Mouse (Mus musculus) midbrain, embryonic 11.5 days (tissue): ENCODE results near the gene Map2k4. TPM values are rescaled to one million over a fixed set of nuclear protein-coding genes. Genes with fewer than 3 reads are reported as not detected.
A peak's percentile ranks its signal among the peaks of the same experiment; 100 is the strongest.

ENCODE experiments used
- ATAC-seq: fragments of 200-750 bp; cut with Nextera tagmentation; 2 replicates; pipeline ENCODE4 v1.8.0; 2017; ENCODE audit warnings: moderate TSS enrichment, moderate library complexity; ENCODE audit not compliant: low FRiP score
- DNase-seq: peaks from one replicate; pipeline ENCODE4 v3.0.0; 2015; ENCODE audit warnings: low spot score; ENCODE audit errors: missing footprints
- H3K27ac ChIP-seq: fragments of 300-500 bp; sonication (generic); 2 replicates; pipeline ENCODE4 v1.5.1; 2014; ENCODE audit warnings: low read depth, low read length
- H3K27me3 ChIP-seq: fragments of 300-500 bp; sonication (generic); 2 replicates; pipeline ENCODE4 v1.6.1; 2014; ENCODE audit warnings: mild to moderate bottlenecking, low read length, moderate library complexity, mixed read lengths; ENCODE audit not compliant: control insufficient read depth, insufficient read depth
- H3K36me3 ChIP-seq: fragments of 300-500 bp; sonication (generic); 2 replicates; pipeline ENCODE4 v1.6.1; 2014; ENCODE audit warnings: mild to moderate bottlenecking, low read length, moderate library complexity, mixed read lengths; ENCODE audit not compliant: control insufficient read depth, insufficient read depth
- H3K4me1 ChIP-seq: fragments of 300-500 bp; sonication (generic); 2 replicates; pipeline ENCODE4 v1.6.1; 2014; ENCODE audit warnings: low read length; ENCODE audit not compliant: control insufficient read depth, insufficient read depth
- H3K4me2 ChIP-seq: fragments of 300-500 bp; sonication (generic); 2 replicates; pipeline ENCODE4 v1.6.1; 2014; ENCODE audit warnings: mild to moderate bottlenecking, moderate library complexity
- H3K4me3 ChIP-seq: fragments of 300-500 bp; sonication (generic); 2 replicates; pipeline ENCODE4 v1.5.1; 2014; ENCODE audit warnings: low read depth, low read length
- H3K9ac ChIP-seq: fragments of 300-500 bp; sonication (generic); 2 replicates; pipeline ENCODE4 v1.6.1; 2014; ENCODE audit warnings: low read length
- H3K9me3 ChIP-seq: fragments of 300-500 bp; sonication (generic); 2 replicates; pipeline ENCODE4 v1.6.1; 2016; ENCODE audit warnings: low read length; ENCODE audit not compliant: control insufficient read depth
- WGBS: fragments of 180-500 bp; shearing (Covaris S2); extraction: QIAGEN DNeasy Blood & Tissue Kit; methylation state at CpG from one replicate; pipeline ENCODE4 v1.1.7; 2014; 5-methylcytosine and 5-hydroxymethylcytosine counted together
- microRNA counts: library from miRNA; unstranded; fragments of <30 nt; microRNA quantifications from one replicate; lab custom pipeline; 2015
- microRNA-seq: library from miRNA; unstranded; fragments of <30 nt; microRNA quantifications from one replicate; pipeline ENCODE4, GENCODE M21; 2017
- polyA plus RNA-seq: library from polyadenylated mRNA; unstranded; fragments of >200 nt; fragmentation: Nextera tagmentation; extraction: Ambion mirVana; gene quantifications from 2 replicates; pipeline ENCODE4 v1.2.1, GENCODE M21; 2014

The Map2k4 gene
- polyA plus RNA-seq, 1 experiment from 2014 or later, result 85.2 TPM

GRCm38 (mm10) chr11:65651426-65651825 lies 136.7 kb downstream of the Map2k4 start:
- Histone ChIP-seq H3K9me3 (no peaks in the 10 kb centered on the region), H3K27ac (no peak overlapping the region), H3K27me3 (no peaks in the 10 kb centered on the region), H3K9ac (no peak overlapping the region), H3K4me2 (no peak overlapping the region), H3K4me1 (no peaks in the 10 kb centered on the region), H3K36me3 (no peaks in the 10 kb centered on the region), H3K4me3 (no peak overlapping the region)
- 84% methylated on average over 7 of the region's 7 CpGs for WGBS
- ATAC-seq, result no peak
- no peak for DNase-seq

- no peak overlapping the region for H3K27ac ChIP-seq
- no peaks in the 10 kb centered on the region for H3K4me1 ChIP-seq
- no peaks in the 10 kb centered on the region for H3K9me3 ChIP-seq
- no peaks in the 10 kb centered on the region for H3K36me3 ChIP-seq
- no peaks in the 10 kb centered on the region for H3K27me3 ChIP-seq
- no peak for DNase-seq
- H3K4me2 ChIP-seq, result no peak overlapping the region
- H3K9ac ChIP-seq, result no peak overlapping the region
- no peak for ATAC-seq
- H3K4me3 ChIP-seq, result no peak overlapping the region
- 65% methylated on average over 4 of the region's 4 CpGs for WGBS
Observed at GRCm38 (mm10) chr11:65649956-65650715, 138.0 kb downstream of the Map2k4 start.

GRCm38 (mm10) chr11:65649469-65649868 lies 138.6 kb downstream of the Map2k4 start:
- WGBS, result 84% methylated on average over 4 of the region's 4 CpGs
- Histone ChIP-seq H3K9ac (no peak overlapping the region), H3K4me1 (no peaks in the 10 kb centered on the region), H3K27me3 (no peaks in the 10 kb centered on the region), H3K4me2 (no peak overlapping the region), H3K27ac (no peak overlapping the region), H3K36me3 (no peaks in the 10 kb centered on the region), H3K4me3 (no peak overlapping the region), H3K9me3 (no peaks in the 10 kb centered on the region)
- DNase-seq (no peak), ATAC-seq (no peak)

GRCm38 (mm10) chr11:65646314-65646713 lies 141.8 kb downstream of the Map2k4 start:
- no peak overlapping the region for H3K4me2 ChIP-seq
- no peaks in the 10 kb centered on the region for H3K36me3 ChIP-seq
- H3K9ac ChIP-seq, result no peak overlapping the region
- no peaks in the 10 kb centered on the region for H3K9me3 ChIP-seq
- H3K27ac ChIP-seq, result no peak overlapping the region
- no peaks in the 10 kb centered on the region for H3K27me3 ChIP-seq
- H3K4me3 ChIP-seq, result no peak overlapping the region
- WGBS, result 86% methylated on average over 5 of the region's 5 CpGs
- DNase-seq, result no peak
- no peak for ATAC-seq
- no peaks in the 10 kb centered on the region for H3K4me1 ChIP-seq

GRCm38 (mm10) chr11:65644539-65644938 lies 143.6 kb downstream of the Map2k4 start:
- no peaks in the 10 kb centered on the region for H3K4me1 ChIP-seq
- WGBS, result 53% methylated on average over 4 of the region's 4 CpGs
- H3K4me3 ChIP-seq, result no peak overlapping the region
- H3K9ac ChIP-seq, result no peak overlapping the region
- H3K27me3 ChIP-seq, result no peaks in the 10 kb centered on the region
- no peak overlapping the region for H3K27ac ChIP-seq
- ATAC-seq (no peak), DNase-seq (no peak)
- H3K36me3 ChIP-seq, result no peaks in the 10 kb centered on the region
- H3K4me2 ChIP-seq, result no peak overlapping the region
- no peaks in the 10 kb centered on the region for H3K9me3 ChIP-seq

- ATAC-seq, result no peak
- Histone ChIP-seq H3K27me3 (no peaks in the 10 kb centered on the region), H3K4me1 (no peaks in the 10 kb centered on the region), H3K36me3 (no peaks in the 10 kb centered on the region), H3K27ac (no peak overlapping the region), H3K4me3 (no peak overlapping the region), H3K9ac (no peak overlapping the region), H3K9me3 (no peaks in the 10 kb centered on the region), H3K4me2 (no peak overlapping the region)
- 81% methylated on average over 6 of the region's 6 CpGs for WGBS
- DNase-seq, result no peak
Observed at GRCm38 (mm10) chr11:65640261-65640660, 147.8 kb downstream of the Map2k4 start.

MicroRNA genes within 50 kb of the gene (microRNA counts, 519-probe panel; counts per million panel counts)
- microRNA mmu-miR-744 (lab: Ali Mortazavi, UCI), result not detected

Small RNAs within 50 kb of the gene (microRNA-seq; reads per million reads assigned to microRNA genes)
- gene Mir744, result 16,392 reads per million, percentile 97 among the genes with 10 or more reads in this experiment

Other genes starting within 250 kb of the Map2k4 start
- 13.5 and 13.6 TPM in 2 replicates for gene Zkscan6, start 18.9 kb upstream of the Map2k4 start, polyA plus RNA-seq